Mouse (Mus musculus) left cerebral cortex, adult 8-10 months (tissue): ENCODE measurements at regions not wholly inside any gene's neighbourhood (a gene's known extent, or its start where the extent isn't known, plus 50 kb on each side); places are given as distances from the start of the nearest gene placed in this dataset.

Experiments
- DNase-seq, 2 experiments: peaks; one replicate each; pipeline ENCODE4 v3.0.0; 2022; ENCODE audit warnings: low spot score in 2 of 2

GRCm38 (mm10) chr7:37375591-37375990 is 397.9 kb downstream of the Zfp536 start:
- no peak for DNase-seq

- no peak for DNase-seq
Observed at GRCm38 (mm10) chr7:37376207-37376606, 397.2 kb downstream of the Zfp536 start.

- DNase-seq: no peak
Observed at GRCm38 (mm10) chr7:37377889-37378521, 395.4 kb downstream of the Zfp536 start.

GRCm38 (mm10) chr7:37387871-37388270 is 385.6 kb downstream of the Zfp536 start:
- DNase-seq: no peak

- DNase-seq: peak in 1 of 2 experiments; percentile 27
Observed at GRCm38 (mm10) chr7:37388843-37389702, 384.4 kb downstream of the Zfp536 start.

- DNase-seq: no peak
Observed at GRCm38 (mm10) chr7:37389703-37390087, 383.7 kb downstream of the Zfp536 start.

GRCm38 (mm10) chr7:37390271-37390670 is 383.2 kb downstream of the Zfp536 start:
- no peak for DNase-seq

- no peak for DNase-seq
Observed at GRCm38 (mm10) chr7:37392122-37392521, 381.3 kb downstream of the Zfp536 start.

GRCm38 (mm10) chr7:37392604-37393003 is 380.8 kb downstream of the Zfp536 start:
- no peak for DNase-seq

GRCm38 (mm10) chr7:37393071-37393470 is 380.4 kb downstream of the Zfp536 start:
- no peak for DNase-seq

GRCm38 (mm10) chr7:37394965-37395426 is 378.4 kb downstream of the Zfp536 start:
- DNase-seq: no peak

- no peak for DNase-seq
Observed at GRCm38 (mm10) chr7:37395881-37396513, 377.4 kb downstream of the Zfp536 start.

- no peak for DNase-seq
Observed at GRCm38 (mm10) chr7:37403483-37403882, 370.0 kb downstream of the Zfp536 start.

GRCm38 (mm10) chr7:37413350-37413749 is 360.1 kb downstream of the Zfp536 start:
- no peak for DNase-seq

- DNase-seq: no peak
Observed at GRCm38 (mm10) chr7:37421704-37422103, 351.7 kb downstream of the Zfp536 start.
